Mouse (Mus musculus): ENCODE data around the gene Vps25. TPM values are rescaled to one million over a fixed set of nuclear protein-coding genes. Genes with fewer than 3 reads are reported as not detected.

Gene Vps25
- polyA plus RNA-seq, 1 experiment from 2014 or later: 118 TPM

DNA sequence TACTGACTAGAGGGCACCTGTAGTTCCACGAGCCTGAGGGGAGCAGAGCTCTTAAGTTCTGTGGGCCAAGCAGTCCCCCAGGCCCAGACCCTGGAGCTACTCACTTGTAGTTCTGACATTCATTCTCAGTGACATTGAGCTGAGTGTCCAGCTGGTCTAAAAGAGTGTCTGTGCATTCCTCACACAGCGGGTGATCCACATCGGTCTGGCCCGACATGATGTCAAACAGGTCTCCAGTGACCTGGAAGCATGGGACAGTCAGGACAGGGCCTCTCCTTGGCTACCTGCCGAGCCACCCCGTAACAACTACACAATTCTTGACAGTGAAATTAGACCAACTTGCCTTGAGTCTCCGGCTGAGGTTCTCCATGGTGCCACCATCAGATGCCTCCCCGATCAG lies 41.7 kb downstream of the Vps25 start:
- H3K36me3 ChIP-seq (ENCODE audit: control insufficient read depth, insufficient read depth, low read length): peaks cover 82% of the 10 kb centered on the region
- no peak overlapping the region for H3K27ac ChIP-seq (ENCODE audit: low read depth, low read length)
- H3K9ac ChIP-seq (ENCODE audit: low read length): no peak overlapping the region
- ATAC-seq (no peak), DNase-seq (ENCODE audit: low spot score) (no peak)
- H3K9me3 ChIP-seq (replicated peaks; ENCODE audit: control insufficient read depth, low read length): no peaks in the 10 kb centered on the region
- H3K4me1 ChIP-seq (ENCODE audit: control insufficient read depth, insufficient read depth, low read length): no peaks in the 10 kb centered on the region
- no peak overlapping the region for H3K4me3 ChIP-seq (ENCODE audit: low read depth, low read length)
- H3K27me3 ChIP-seq (replicated peaks; ENCODE audit: control insufficient read depth, insufficient read depth, low read length): no peaks in the 10 kb centered on the region
- no peak overlapping the region for H3K4me2 ChIP-seq (ENCODE audit: low read length)
- 95% methylated on average over 8 of the region's 8 CpGs for WGBS

- H3K27ac ChIP-seq (ENCODE audit: low read depth, low read length): no peak overlapping the region
- ATAC-seq (no peak), DNase-seq (ENCODE audit: low spot score) (no peak)
- H3K4me1 ChIP-seq (ENCODE audit: control insufficient read depth, insufficient read depth, low read length): peaks cover 10% of the 10 kb centered on the region
- no peaks in the 10 kb centered on the region for H3K9me3 ChIP-seq (replicated peaks; ENCODE audit: control insufficient read depth, low read length)
- H3K9ac ChIP-seq (ENCODE audit: low read length): no peak overlapping the region
- peaks cover 33% of the 10 kb centered on the region for H3K36me3 ChIP-seq (ENCODE audit: control insufficient read depth, insufficient read depth, low read length)
- H3K4me3 ChIP-seq (ENCODE audit: low read depth, low read length): peak overlapping the region; percentile 87
- WGBS: 68% methylated on average over 7 of the region's 7 CpGs
- H3K27me3 ChIP-seq (replicated peaks; ENCODE audit: control insufficient read depth, insufficient read depth, low read length): no peaks in the 10 kb centered on the region
- H3K4me2 ChIP-seq (ENCODE audit: low read length): peak overlapping the region; percentile 99
Observed at GRCm38 (mm10) chr11:101300881-101301280, 47.4 kb downstream of the Vps25 start.

DNA sequence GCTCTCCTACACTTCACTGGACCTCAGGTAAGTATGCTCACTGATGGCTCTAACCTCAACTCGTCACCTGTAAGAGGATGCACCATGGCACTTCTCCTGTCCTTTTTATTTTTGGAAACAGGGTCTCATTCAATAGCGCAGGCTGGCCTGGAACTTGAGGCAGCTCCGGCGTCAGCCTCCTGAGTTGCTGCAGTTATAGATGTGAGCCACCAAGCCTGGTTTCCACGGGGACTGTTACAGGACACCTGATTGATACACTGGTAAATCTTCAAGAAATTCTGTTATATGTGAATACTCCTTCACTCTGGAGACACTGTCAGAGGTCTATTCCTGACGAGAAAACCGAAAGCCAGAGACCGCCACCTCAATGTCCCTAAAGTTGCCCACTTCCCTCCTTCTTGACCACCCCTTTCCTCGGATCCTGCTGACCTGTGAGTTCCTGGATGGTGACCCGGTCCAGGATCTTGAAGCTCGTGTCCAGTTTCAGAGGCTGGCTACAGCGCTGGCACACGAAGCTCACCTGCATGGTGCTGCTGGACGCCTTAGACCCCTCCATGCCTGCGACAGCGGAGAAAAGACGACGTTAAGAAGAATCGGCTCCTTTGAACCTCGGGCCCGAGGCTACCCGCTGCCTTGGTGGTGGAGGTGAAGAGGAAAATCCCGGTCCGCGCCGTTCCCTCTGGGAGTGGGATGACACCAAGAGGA lies 47.9 kb downstream of the Vps25 start:
- WGBS: 15% methylated on average over 26 of the region's 26 CpGs
- Histone ChIP-seq H3K4me3 (ENCODE audit: low read depth, low read length) (peak overlapping the region; percentile 87), H3K4me1 (ENCODE audit: control insufficient read depth, insufficient read depth, low read length) (peaks cover 10% of the 10 kb centered on the region), H3K36me3 (ENCODE audit: control insufficient read depth, insufficient read depth, low read length) (peaks cover 28% of the 10 kb centered on the region), H3K4me2 (ENCODE audit: low read length) (peak overlapping the region; percentile 99), H3K9ac (ENCODE audit: low read length) (peak overlapping the region; percentile 88), H3K27me3 (replicated peaks; ENCODE audit: control insufficient read depth, insufficient read depth, low read length) (no peaks in the 10 kb centered on the region), H3K9me3 (replicated peaks; ENCODE audit: control insufficient read depth, low read length) (no peaks in the 10 kb centered on the region), H3K27ac (ENCODE audit: low read depth, low read length) (no peak overlapping the region)
- peak; percentile 52; the same call in 1 of the 2 replicates for ATAC-seq
- no peak for DNase-seq (ENCODE audit: low spot score)

DNA sequence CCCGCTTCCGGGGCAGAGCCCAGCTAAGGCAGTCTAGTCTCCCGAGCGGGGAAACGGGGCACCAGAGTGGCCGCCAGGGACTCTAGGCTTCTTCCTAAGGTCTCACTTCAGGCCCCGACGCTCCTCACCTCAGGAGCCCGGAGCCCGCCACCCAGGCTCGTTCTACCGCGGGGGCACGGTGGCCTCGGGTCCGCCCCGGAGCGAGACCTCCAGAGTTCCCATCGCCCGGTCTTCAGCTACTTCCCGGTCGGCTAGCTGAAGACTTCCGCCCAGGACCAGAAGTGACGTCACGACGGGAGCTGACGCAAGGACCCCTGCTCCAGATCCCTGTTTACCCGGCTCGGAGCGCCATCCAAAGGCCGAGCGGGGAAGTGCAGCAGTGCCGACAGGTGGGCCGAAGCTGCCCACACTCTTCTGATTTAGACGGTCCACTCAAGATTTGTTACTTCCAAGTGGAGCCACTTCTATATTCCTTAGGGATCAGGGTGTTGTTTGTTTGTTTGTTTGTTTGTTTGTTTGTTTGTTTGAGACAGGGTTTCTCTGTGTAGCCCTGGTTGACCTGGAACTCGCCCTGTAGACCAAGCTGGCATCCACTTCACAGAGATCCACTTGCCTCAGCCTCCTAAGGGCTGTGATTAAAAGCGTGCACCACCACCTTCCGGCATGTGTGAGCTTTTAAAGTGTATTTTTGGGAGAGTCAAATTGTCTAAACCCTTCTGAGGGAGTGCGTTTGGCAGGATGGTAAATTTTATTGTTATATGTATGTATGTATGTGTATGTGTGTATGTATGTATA lies 48.7 kb downstream of the Vps25 start, which contains the start of gene Becn1:
Gene Becn1, minus strand, starts transcription at position 283 of the 795 bp plus-strand sequence.
- H3K27ac ChIP-seq (ENCODE audit: low read depth, low read length): no peak within 1 kb of the TSS
- peak within 1 kb of the TSS; percentile 87 for H3K4me3 ChIP-seq (ENCODE audit: low read depth, low read length)
- ATAC-seq (peak; percentile 97), DNase-seq (ENCODE audit: low spot score) (peak; percentile 97)
- H3K9me3 ChIP-seq (replicated peaks; ENCODE audit: control insufficient read depth, low read length): no peaks in the 10 kb centered on the region
- WGBS: 8% methylated on average over 39 of the region's 39 CpGs
- H3K4me2 ChIP-seq (ENCODE audit: low read length): peak within 1 kb of the TSS; percentile 99
- peaks cover 24% of the 10 kb centered on the region for H3K36me3 ChIP-seq (ENCODE audit: control insufficient read depth, insufficient read depth, low read length)
- H3K9ac ChIP-seq (ENCODE audit: low read length): peak within 1 kb of the TSS; percentile 88
- H3K4me1 ChIP-seq (ENCODE audit: control insufficient read depth, insufficient read depth, low read length): peaks cover 10% of the 10 kb centered on the region
- no peaks in the 10 kb centered on the region for H3K27me3 ChIP-seq (replicated peaks; ENCODE audit: control insufficient read depth, insufficient read depth, low read length)

DNA sequence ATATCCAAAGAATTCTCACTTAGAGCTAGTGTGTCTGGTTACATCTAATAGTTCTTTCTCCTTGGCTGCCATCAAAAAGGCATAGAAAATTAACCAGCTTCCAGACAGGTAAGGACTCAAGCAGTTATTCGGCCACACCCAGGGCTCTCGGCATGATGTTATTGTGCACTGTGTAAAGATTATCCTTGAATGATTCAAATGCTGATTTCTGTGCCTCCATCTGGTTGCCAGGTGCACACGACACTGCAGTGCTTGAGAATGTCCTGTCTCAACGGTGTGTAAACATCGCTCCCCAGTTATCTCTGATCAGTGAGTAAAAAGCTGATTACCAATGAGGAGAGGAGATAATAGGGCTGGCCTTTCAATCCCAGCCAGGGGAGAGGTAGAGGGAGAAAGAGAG lies 54.2 kb downstream of the Vps25 start:
- no peaks in the 10 kb centered on the region for H3K9me3 ChIP-seq (replicated peaks; ENCODE audit: control insufficient read depth, low read length)
- H3K27me3 ChIP-seq (replicated peaks; ENCODE audit: control insufficient read depth, insufficient read depth, low read length): no peaks in the 10 kb centered on the region
- no peak for ATAC-seq
- no peak overlapping the region for H3K4me3 ChIP-seq (ENCODE audit: low read depth, low read length)
- WGBS: 38% methylated on average over 5 of the region's 5 CpGs
- H3K27ac ChIP-seq (ENCODE audit: low read depth, low read length): no peak overlapping the region
- no peak for DNase-seq (ENCODE audit: low spot score)
- H3K9ac ChIP-seq (ENCODE audit: low read length): no peak overlapping the region
- H3K4me2 ChIP-seq (ENCODE audit: low read length): no peak overlapping the region
- H3K4me1 ChIP-seq (ENCODE audit: control insufficient read depth, insufficient read depth, low read length): no peaks in the 10 kb centered on the region
- H3K36me3 ChIP-seq (ENCODE audit: control insufficient read depth, insufficient read depth, low read length): no peaks in the 10 kb centered on the region

Other genes starting within 250 kb of the Vps25 start
- gene Atp6v0a1, start 244.3 kb upstream of the Vps25 start, polyA plus RNA-seq (2014; fragmentation: Nextera tagmentation; extraction: Ambion mirVana): 50.2 and 74.4 TPM in 2 replicates
- gene Naglu, start 183.7 kb upstream of the Vps25 start, polyA plus RNA-seq (2014; fragmentation: Nextera tagmentation; extraction: Ambion mirVana): 6.6 and 8.4 TPM in 2 replicates
- gene Hsd17b1, start 175.3 kb upstream of the Vps25 start, polyA plus RNA-seq (2014; fragmentation: Nextera tagmentation; extraction: Ambion mirVana): not detected in 2 replicates
- 52.9 and 54.9 TPM in 2 replicates for gene Coasy, start 171.1 kb upstream of the Vps25 start, polyA plus RNA-seq (2014; fragmentation: Nextera tagmentation; extraction: Ambion mirVana)
- 100 and 109 TPM in 2 replicates for gene Mlx, start 166.4 kb upstream of the Vps25 start, polyA plus RNA-seq (2014; fragmentation: Nextera tagmentation; extraction: Ambion mirVana)
- 39.8 and 54.3 TPM in 2 replicates for gene Psmc3ip, start 158.3 kb upstream of the Vps25 start, polyA plus RNA-seq (2014; fragmentation: Nextera tagmentation; extraction: Ambion mirVana)
- 14.0 and 14.4 TPM in 2 replicates for gene Retreg3, start 133.8 kb upstream of the Vps25 start, polyA plus RNA-seq (2014; fragmentation: Nextera tagmentation; extraction: Ambion mirVana)
- 84.9 and 87.8 TPM in 2 replicates for gene Tubg1, start 133.8 kb upstream of the Vps25 start, polyA plus RNA-seq (2014; fragmentation: Nextera tagmentation; extraction: Ambion mirVana)
- 27.4 and 31.9 TPM in 2 replicates for gene Tubg2, start 97.8 kb upstream of the Vps25 start, polyA plus RNA-seq (2014; fragmentation: Nextera tagmentation; extraction: Ambion mirVana)
- 0.39 and 0.48 TPM in 2 replicates for gene Cntnap1, start 83.2 kb upstream of the Vps25 start, polyA plus RNA-seq (2014; fragmentation: Nextera tagmentation; extraction: Ambion mirVana)
- gene Plekhh3, start 82.4 kb upstream of the Vps25 start, polyA plus RNA-seq (2014; fragmentation: Nextera tagmentation; extraction: Ambion mirVana): 4.6 and 5.5 TPM in 2 replicates
- 0.10 TPM in 1 of 2 replicates, not detected in the other for gene Ccr10, start 78.3 kb upstream of the Vps25 start, polyA plus RNA-seq (2014; fragmentation: Nextera tagmentation; extraction: Ambion mirVana)
- 16.1 and 22.4 TPM in 2 replicates for gene Ezh1, start 27.2 kb upstream of the Vps25 start, polyA plus RNA-seq (2014; fragmentation: Nextera tagmentation; extraction: Ambion mirVana)
- gene Ramp2, start 7.7 kb upstream of the Vps25 start, polyA plus RNA-seq (2014; fragmentation: Nextera tagmentation; extraction: Ambion mirVana): 80.4 and 80.9 TPM in 2 replicates
- 3.0 and 3.4 TPM in 2 replicates for gene Wnk4, start 6.9 kb downstream of the Vps25 start, polyA plus RNA-seq (2014; fragmentation: Nextera tagmentation; extraction: Ambion mirVana)
- gene Cntd1, start 25.3 kb downstream of the Vps25 start, polyA plus RNA-seq (2014; fragmentation: Nextera tagmentation; extraction: Ambion mirVana): 0.76 and 1.3 TPM in 2 replicates
- 237 and 260 TPM in 2 replicates for gene Coa3, start 25.4 kb downstream of the Vps25 start, polyA plus RNA-seq (2014; fragmentation: Nextera tagmentation; extraction: Ambion mirVana)
- 172 and 177 TPM in 2 replicates for gene Becn1, start 48.6 kb downstream of the Vps25 start, polyA plus RNA-seq (2014; fragmentation: Nextera tagmentation; extraction: Ambion mirVana)
- 103 and 107 TPM in 2 replicates for gene Psme3, start 62.5 kb downstream of the Vps25 start, polyA plus RNA-seq (2014; fragmentation: Nextera tagmentation; extraction: Ambion mirVana)
- 0.94 and 1.1 TPM in 2 replicates for gene Aoc2, start 71.4 kb downstream of the Vps25 start, polyA plus RNA-seq (2014; fragmentation: Nextera tagmentation; extraction: Ambion mirVana)
- 0.08 and 0.10 TPM in 2 replicates for gene Aoc3, start 76.9 kb downstream of the Vps25 start, polyA plus RNA-seq (2014; fragmentation: Nextera tagmentation; extraction: Ambion mirVana)
- 0.09 TPM in 1 of 2 replicates, not detected in the other for gene G6pc, start 113.9 kb downstream of the Vps25 start, polyA plus RNA-seq (2014; fragmentation: Nextera tagmentation; extraction: Ambion mirVana)
- gene Aarsd1, start 163.9 kb downstream of the Vps25 start, polyA plus RNA-seq (2014; fragmentation: Nextera tagmentation; extraction: Ambion mirVana): 89.6 and 92.5 TPM in 2 replicates
- gene Gm27029, start 171.1 kb downstream of the Vps25 start, polyA plus RNA-seq (2014; fragmentation: Nextera tagmentation; extraction: Ambion mirVana): 6.8 and 7.3 TPM in 2 replicates
- 14.7 and 21.2 TPM in 2 replicates for gene Rundc1, start 171.4 kb downstream of the Vps25 start, polyA plus RNA-seq (2014; fragmentation: Nextera tagmentation; extraction: Ambion mirVana)
- 1.2 TPM in 2 replicates for gene Ptges3l, start 171.6 kb downstream of the Vps25 start, polyA plus RNA-seq (2014; fragmentation: Nextera tagmentation; extraction: Ambion mirVana)
- gene Rpl27, start 188.6 kb downstream of the Vps25 start, polyA plus RNA-seq (2014; fragmentation: Nextera tagmentation; extraction: Ambion mirVana): 281 and 371 TPM in 2 replicates
- gene Ifi35, start 194.7 kb downstream of the Vps25 start, polyA plus RNA-seq (2014; fragmentation: Nextera tagmentation; extraction: Ambion mirVana): 2.7 and 3.4 TPM in 2 replicates
- 98.7 and 131 TPM in 2 replicates for gene Rnd2, start 211.3 kb downstream of the Vps25 start, polyA plus RNA-seq (2014; fragmentation: Nextera tagmentation; extraction: Ambion mirVana)
- gene Vat1, start 212.5 kb downstream of the Vps25 start, polyA plus RNA-seq (2014; fragmentation: Nextera tagmentation; extraction: Ambion mirVana): 77.5 and 85.7 TPM in 2 replicates

All from forebrain, embryonic 14.5 days (tissue).